Mouse (Mus musculus) midbrain, embryonic 14.5 days (tissue): ENCODE measurements around the gene Creg1. TPM values are rescaled to one million over a fixed set of nuclear protein-coding genes. Genes with fewer than 3 reads are reported as not detected.

Source experiments
- ATAC-seq: fragments of 200-750 bp; cut with Nextera tagmentation; 2 replicates; pipeline ENCODE4 v1.8.0; 2017; ENCODE audit warnings: moderate number of reproducible peaks, moderate library complexity; ENCODE audit not compliant: low FRiP score, low TSS enrichment
- DNase-seq: peaks from one replicate; pipeline ENCODE4 v3.0.0-alpha.2; 2015
- H3K27ac ChIP-seq: fragments of 300-500 bp; sonication (generic); replicated peaks from 2 replicates; pipeline ENCODE4 v1.5.1; 2014; ENCODE audit warnings: mild to moderate bottlenecking, low read depth, low read length, moderate library complexity
- H3K27me3 ChIP-seq: fragments of 300-500 bp; sonication (generic); 2 replicates; pipeline ENCODE4 v1.6.1; 2014; ENCODE audit warnings: low read length, control low read depth, mixed read lengths; ENCODE audit not compliant: control insufficient read depth, insufficient read depth
- H3K36me3 ChIP-seq: fragments of 300-500 bp; sonication (generic); 2 replicates; pipeline ENCODE4 v1.6.1; 2014; ENCODE audit warnings: low read length, control low read depth; ENCODE audit not compliant: control insufficient read depth, insufficient read depth
- H3K4me1 ChIP-seq: fragments of 300-500 bp; sonication (generic); 2 replicates; pipeline ENCODE4 v1.6.1; 2014; ENCODE audit warnings: mild to moderate bottlenecking, antibody characterized with exemption, low read length, control low read depth; ENCODE audit not compliant: control insufficient read depth, insufficient read depth
- H3K4me2 ChIP-seq: fragments of 300-500 bp; sonication (generic); 2 replicates; pipeline ENCODE4 v1.6.1; 2014; ENCODE audit warnings: mild to moderate bottlenecking, low read length, moderate library complexity
- H3K4me3 ChIP-seq: fragments of 300-500 bp; sonication (generic); replicated peaks from 2 replicates; pipeline ENCODE4 v1.5.1; 2014; ENCODE audit warnings: low read depth, low read length
- H3K9ac ChIP-seq: fragments of 300-500 bp; sonication (generic); replicated peaks from 2 replicates; pipeline ENCODE4 v1.6.1; 2014; ENCODE audit warnings: mild to moderate bottlenecking, low read length, moderate library complexity
- H3K9me3 ChIP-seq: fragments of 300-500 bp; sonication (generic); 2 replicates; pipeline ENCODE4 v1.6.1; 2016; ENCODE audit warnings: low read length, control low read depth, mixed read lengths; ENCODE audit not compliant: control insufficient read depth
- WGBS: fragments of 180-500 bp; shearing (Covaris S2); extraction: QIAGEN DNeasy Blood & Tissue Kit; methylation state at CpG from one replicate; pipeline ENCODE4 v1.1.7; 2014; 5-methylcytosine and 5-hydroxymethylcytosine counted together
- polyA plus RNA-seq: library from polyadenylated mRNA; unstranded; fragments of >200 nt; fragmentation: Nextera tagmentation; extraction: Ambion mirVana; gene quantifications from 2 replicates; pipeline ENCODE4 v1.2.1, GENCODE M21; 2014

The Creg1 gene
- polyA plus RNA-seq, 1 experiment from 2014 or later = 31.8 TPM

GRCm38 (mm10) chr1:165819147-165819546 is 55.6 kb downstream of the Creg1 start:
- Histone ChIP-seq H3K27ac (no peak overlapping the region), H3K4me3 (no peak overlapping the region), H3K9ac (no peak overlapping the region), H3K36me3 (no peaks in the 10 kb centered on the region), H3K4me1 (peaks cover 21% of the 10 kb centered on the region), H3K27me3 (peaks cover 28% of the 10 kb centered on the region), H3K9me3 (no peaks in the 10 kb centered on the region), H3K4me2 (no peak overlapping the region)
- 84% methylated on average over 4 of the region's 4 CpGs for WGBS
- no peak for ATAC-seq
- DNase-seq = no peak

- peaks cover 7% of the 10 kb centered on the region; the same call in 1 of the 2 replicates for H3K4me1 ChIP-seq
- no peak overlapping the region for H3K4me3 ChIP-seq
- no peak overlapping the region for H3K4me2 ChIP-seq
- no peak overlapping the region for H3K27ac ChIP-seq
- no peak overlapping the region for H3K9ac ChIP-seq
- ATAC-seq = no peak
- H3K36me3 ChIP-seq = no peaks in the 10 kb centered on the region
- WGBS = 96% methylated on average over 2 of the region's 2 CpGs
- no peak for DNase-seq
- no peaks in the 10 kb centered on the region for H3K9me3 ChIP-seq
- H3K27me3 ChIP-seq = peaks cover 19% of the 10 kb centered on the region
Observed at GRCm38 (mm10) chr1:165822031-165822430, 58.5 kb downstream of the Creg1 start.

Other genes starting within 250 kb of the Creg1 start
- gene Mpzl1, start 129.2 kb upstream of the Creg1 start, polyA plus RNA-seq = 138 and 159 TPM in 2 replicates
- 2.5 and 4.7 TPM in 2 replicates for gene Rcsd1, start 54.0 kb upstream of the Creg1 start, polyA plus RNA-seq
- 1.5 and 2.1 TPM in 2 replicates for gene Cd247, start 24.9 kb downstream of the Creg1 start, polyA plus RNA-seq
- 26.9 and 27.9 TPM in 2 replicates for gene Pou2f1, start 238.9 kb downstream of the Creg1 start, polyA plus RNA-seq